Mouse (Mus musculus) spleen, adult 12 weeks (tissue): ENCODE data around the gene Exosc10.

Source experiments
- DNase-seq: peaks from one replicate; pipeline ENCODE4 v3.0.0; 2022; ENCODE audit warnings: low spot score

Gene Exosc10

GRCm38 (mm10) chr4:148607758-148608157 lies 49.5 kb downstream of the Exosc10 start:
- peak; percentile 49 for DNase-seq

- no peak for DNase-seq
These were observed 51.6 kb downstream of the Exosc10 start for GRCm38 (mm10) chr4:148609805-148610204.

GRCm38 (mm10) chr4:148610631-148611364 lies 52.6 kb downstream of the Exosc10 start:
- no peak for DNase-seq

GRCm38 (mm10) chr4:148612557-148612956 lies 54.3 kb downstream of the Exosc10 start:
- DNase-seq, result no peak

GRCm38 (mm10) chr4:148613738-148614137 lies 55.5 kb downstream of the Exosc10 start:
- no peak for DNase-seq

- DNase-seq, result no peak
These were observed 61.6 kb downstream of the Exosc10 start for GRCm38 (mm10) chr4:148619805-148620204.

- DNase-seq, result no peak
These were observed 62.5 kb downstream of the Exosc10 start for GRCm38 (mm10) chr4:148620718-148621117.

GRCm38 (mm10) chr4:148622485-148622884 lies 64.3 kb downstream of the Exosc10 start:
- DNase-seq, result no peak

GRCm38 (mm10) chr4:148623609-148624008 lies 65.4 kb downstream of the Exosc10 start:
- no peak for DNase-seq

- no peak for DNase-seq
These were observed 66.8 kb downstream of the Exosc10 start for GRCm38 (mm10) chr4:148625010-148625409.

- peak; percentile 30 for DNase-seq
These were observed 67.8 kb downstream of the Exosc10 start for GRCm38 (mm10) chr4:148625756-148626622.

GRCm38 (mm10) chr4:148626623-148627185 lies 68.5 kb downstream of the Exosc10 start, which contains the start of gene Tardbp:
Gene Tardbp (minus strand): TSS chr4:148627019.
- DNase-seq, result peak; percentile 91

GRCm38 (mm10) chr4:148627246-148627645 lies 69.0 kb downstream of the Exosc10 start:
- no peak for DNase-seq
